Mouse (Mus musculus) liver, embryonic 12.5 days (tissue): ENCODE data around the gene Tnfaip1. TPM values are rescaled to one million over a fixed set of nuclear protein-coding genes. Genes with fewer than 3 reads are reported as not detected.
A peak's percentile ranks its signal among the peaks of the same experiment; 100 is the strongest.
"Not testable (repeated sequence)": the region's sequence is repeated elsewhere in the genome, so short reads cannot be mapped to it uniquely, and the experiment has no call there.

Experiments
- ATAC-seq: fragments of 200-750 bp; cut with Nextera tagmentation; 2 replicates; pipeline ENCODE4 v1.8.0; 2017; ENCODE audit warnings: moderate number of reproducible peaks, mild to moderate bottlenecking, moderate library complexity
- H3K27ac ChIP-seq: fragments of 300-500 bp; sonication (generic); 2 replicates; pipeline ENCODE4 v1.5.1; 2016; ENCODE audit warnings: mild to moderate bottlenecking
- H3K27me3 ChIP-seq: fragments of 300-500 bp; sonication (generic); replicated peaks from 2 replicates; pipeline ENCODE4 v1.6.1; 2016; ENCODE audit warnings: mild to moderate bottlenecking, moderate library complexity
- H3K36me3 ChIP-seq: fragments of 300-500 bp; sonication (generic); 2 replicates; pipeline ENCODE4 v1.6.1; 2016; ENCODE audit warnings: mild to moderate bottlenecking, moderate library complexity
- H3K4me1 ChIP-seq: fragments of 300-500 bp; sonication (generic); 2 replicates; pipeline ENCODE4 v1.6.1; 2016
- H3K4me2 ChIP-seq: fragments of 300-500 bp; sonication (generic); 2 replicates; pipeline ENCODE4 v1.6.1; 2016; ENCODE audit warnings: mild to moderate bottlenecking, moderate library complexity
- H3K4me3 ChIP-seq: fragments of 300-500 bp; sonication (generic); 2 replicates; pipeline ENCODE4 v1.5.1; 2016; ENCODE audit warnings: mild to moderate bottlenecking, moderate library complexity
- H3K9ac ChIP-seq: fragments of 300-500 bp; sonication (generic); 2 replicates; pipeline ENCODE4 v1.6.1; 2016; ENCODE audit warnings: mild to moderate bottlenecking, moderate library complexity
- H3K9me3 ChIP-seq: fragments of 300-500 bp; sonication (generic); replicated peaks from 2 replicates; pipeline ENCODE4 v1.6.1; 2016; ENCODE audit warnings: mild to moderate bottlenecking, moderate library complexity
- WGBS: fragments of 180-500 bp; shearing (Covaris S2); methylation state at CpG from one replicate; pipeline ENCODE4 v1.1.7; 2016; ENCODE audit not compliant: insufficient replicate concordance; 5-methylcytosine and 5-hydroxymethylcytosine counted together
- polyA plus RNA-seq: library from polyadenylated mRNA; unstranded; fragments of >200 nt; fragmentation: Nextera tagmentation; extraction: Ambion mirVana; gene quantifications from 2 replicates; pipeline ENCODE4 v1.2.1, GENCODE M21; 2016

The Tnfaip1 gene
- 22.3 and 22.6 TPM in 2 replicates for polyA plus RNA-seq

DNA sequence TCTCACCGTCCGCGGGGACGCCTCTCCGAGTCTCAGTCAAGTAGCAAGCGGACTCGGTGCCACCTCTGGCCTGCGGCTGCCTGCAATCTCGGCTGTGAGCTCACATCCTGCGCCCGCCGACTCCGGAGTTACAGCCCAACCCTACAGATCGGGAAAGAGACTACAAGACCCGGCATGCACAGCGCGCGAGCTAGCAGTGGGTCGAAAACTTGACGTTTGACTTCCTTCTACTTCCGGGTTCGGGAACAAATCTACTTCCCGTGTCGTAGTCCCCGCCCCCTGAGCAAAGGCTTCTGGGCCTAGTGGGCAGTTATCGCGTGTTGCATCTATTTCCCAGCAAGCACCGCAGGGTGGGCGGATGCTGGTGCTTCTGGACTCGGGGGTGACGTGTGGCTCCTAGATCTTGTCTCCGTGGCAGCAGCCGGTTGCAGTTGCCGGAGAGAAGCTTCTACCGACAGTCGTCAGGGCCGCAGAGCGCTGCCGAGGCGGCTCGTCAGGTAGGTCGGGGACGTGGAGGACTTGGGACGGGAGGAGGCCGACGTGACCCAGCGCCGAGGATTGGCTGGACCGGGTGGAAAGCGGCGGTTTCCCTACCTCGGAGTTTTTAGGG lies at the start of gene Tnfaip1, which contains the start of gene Ift20:
TSS of gene Tnfaip1 (minus strand) at position 253 of the 610 bp plus-strand sequence.
TSS of gene Ift20 (plus strand) at position 282 of the 610 bp plus-strand sequence.
- under 1% methylated on average over 52 of the region's 52 CpGs for WGBS

DNA sequence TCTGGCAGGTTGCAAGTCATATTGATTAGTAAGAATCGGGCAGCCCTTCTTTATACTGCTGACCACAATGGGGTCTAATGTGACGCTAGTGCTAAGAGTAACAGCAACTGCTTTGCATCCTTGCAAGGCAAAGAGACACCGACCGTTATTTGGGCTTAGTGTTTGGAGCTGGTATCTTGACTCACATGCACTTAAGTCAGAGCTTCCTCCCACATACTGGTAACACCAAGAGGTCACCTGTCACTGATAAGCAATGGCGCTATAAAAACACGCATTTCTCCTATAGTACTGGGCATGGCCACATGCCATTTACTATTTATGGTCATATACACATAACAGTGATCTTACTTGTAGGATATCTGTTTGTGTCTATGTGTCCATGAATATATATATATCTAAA lies 46.7 kb upstream of the Tnfaip1 start:
- H3K27ac ChIP-seq = no peak overlapping the region
- WGBS = 46% methylated on average over 6 of the region's 6 CpGs
- H3K9ac ChIP-seq = no peak overlapping the region
- peaks cover 43% of the 10 kb centered on the region for H3K36me3 ChIP-seq
- no peak for ATAC-seq
- peaks cover 9% of the 10 kb centered on the region for H3K4me1 ChIP-seq
- H3K9me3 ChIP-seq = no peaks in the 10 kb centered on the region
- no peaks in the 10 kb centered on the region for H3K27me3 ChIP-seq
- no peak overlapping the region for H3K4me3 ChIP-seq
- no peak overlapping the region for H3K4me2 ChIP-seq

More for the DNA sequence above, at the start of gene Tnfaip1, which contains the start of gene Ift20:
- H3K9ac ChIP-seq = peak within 1 kb of the TSS; percentile 88
- H3K36me3 ChIP-seq = peaks cover 29% of the 10 kb centered on the region
- H3K27me3 ChIP-seq = no peaks in the 10 kb centered on the region
- H3K4me2 ChIP-seq = peak within 1 kb of the TSS; percentile 83
- H3K4me1 ChIP-seq = peaks cover 35% of the 10 kb centered on the region
- ATAC-seq = peak; percentile 97
- peak within 1 kb of the TSS; percentile 89 for H3K27ac ChIP-seq
- peak within 1 kb of the TSS; percentile 81 for H3K4me3 ChIP-seq
- no peaks in the 10 kb centered on the region for H3K9me3 ChIP-seq

DNA sequence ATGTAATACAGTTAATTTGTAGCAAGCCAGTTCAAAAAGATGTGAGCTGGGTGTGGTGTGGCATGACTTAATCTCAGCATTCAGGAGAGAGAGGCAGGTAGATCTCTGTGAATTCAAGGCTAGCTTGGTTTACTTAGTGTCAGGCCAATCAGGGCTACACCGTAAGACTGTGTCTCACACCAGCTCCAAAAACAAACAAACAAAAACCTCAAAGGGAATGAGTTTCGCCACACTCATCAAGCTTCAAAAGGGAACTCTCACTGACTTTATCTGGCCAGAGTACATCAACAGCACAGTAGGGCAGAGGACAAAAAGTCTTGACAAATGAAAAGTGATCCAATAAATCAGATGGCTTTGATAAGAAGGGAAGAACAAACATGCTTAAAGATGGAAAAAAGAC lies 38.8 kb upstream of the Tnfaip1 start:
- H3K27me3 ChIP-seq = no peaks in the 10 kb centered on the region
- no peak overlapping the region for H3K4me3 ChIP-seq
- no peaks in the 10 kb centered on the region for H3K9me3 ChIP-seq
- H3K36me3 ChIP-seq = peaks cover 46% of the 10 kb centered on the region
- 0 out of 2 replicates have a peak, but pooled peaks cover 5% of the 10 kb centered on the region for H3K4me1 ChIP-seq
- WGBS = 70% methylated on average over 2 of the region's 2 CpGs
- no peak overlapping the region for H3K9ac ChIP-seq
- no peak overlapping the region; the same call in 1 of the 2 replicates for H3K27ac ChIP-seq
- no peak overlapping the region for H3K4me2 ChIP-seq
- peak; percentile 37; the same call in 1 of the 2 replicates for ATAC-seq

DNA sequence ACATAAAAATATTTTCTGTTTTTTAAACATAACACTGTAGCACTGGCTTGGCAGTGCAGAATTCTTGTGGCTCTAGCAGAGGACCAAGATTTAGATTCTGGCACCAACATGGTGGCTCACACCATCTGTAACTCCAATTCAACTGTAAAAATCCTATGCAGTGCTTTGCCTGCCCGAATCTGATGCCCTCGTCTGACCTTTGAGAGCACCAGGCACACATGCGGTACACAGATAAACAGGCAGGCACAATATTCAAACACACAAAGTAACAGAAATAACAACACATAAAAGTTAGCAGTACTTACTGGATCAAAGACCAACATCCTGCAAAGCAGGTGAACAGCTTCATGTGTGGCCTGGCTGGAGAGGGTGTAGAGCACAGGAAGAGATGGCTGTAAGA lies 38.4 kb upstream of the Tnfaip1 start:
- no peak for ATAC-seq
- no peak overlapping the region for H3K4me3 ChIP-seq
- peak overlapping the region; percentile 22; the same call in 1 of the 2 replicates for H3K27ac ChIP-seq
- no peaks in the 10 kb centered on the region for H3K9me3 ChIP-seq
- H3K9ac ChIP-seq = no peak overlapping the region
- H3K27me3 ChIP-seq = no peaks in the 10 kb centered on the region
- WGBS = 72% methylated on average over 3 of the region's 3 CpGs
- 0 out of 2 replicates have a peak, but pooled peaks cover 9% of the 10 kb centered on the region for H3K4me1 ChIP-seq
- H3K4me2 ChIP-seq = no peak overlapping the region
- H3K36me3 ChIP-seq = peaks cover 45% of the 10 kb centered on the region

DNA sequence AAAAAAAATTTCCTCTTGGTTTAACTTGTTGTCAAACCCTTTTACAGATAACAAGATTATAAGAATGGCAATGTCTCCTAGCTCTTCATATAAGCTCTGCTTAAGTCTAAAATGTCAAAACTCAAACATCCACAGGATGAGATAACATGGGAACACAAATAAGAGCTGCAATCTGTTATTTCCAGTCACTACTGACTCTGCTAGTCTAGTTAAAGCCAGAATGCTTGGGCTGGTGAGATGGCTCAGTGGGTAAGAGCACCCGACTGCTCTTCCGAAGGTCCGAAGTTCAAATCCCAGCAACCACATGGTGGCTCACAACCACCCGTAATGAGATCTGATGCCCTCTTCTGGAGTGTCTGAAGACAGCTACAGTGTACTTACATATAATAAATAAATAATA lies 37.9 kb upstream of the Tnfaip1 start:
- Histone ChIP-seq H3K36me3 (peaks cover 44% of the 10 kb centered on the region), H3K4me1 (peaks cover 14% of the 10 kb centered on the region; the same call in 1 of the 2 replicates)
- not testable (repeated sequence) for H3K27me3 ChIP-seq, H3K9ac ChIP-seq, H3K4me3 ChIP-seq, H3K4me2 ChIP-seq, H3K9me3 ChIP-seq, ATAC-seq, H3K27ac ChIP-seq
- WGBS = 83% methylated on average over 4 of the region's 4 CpGs

DNA sequence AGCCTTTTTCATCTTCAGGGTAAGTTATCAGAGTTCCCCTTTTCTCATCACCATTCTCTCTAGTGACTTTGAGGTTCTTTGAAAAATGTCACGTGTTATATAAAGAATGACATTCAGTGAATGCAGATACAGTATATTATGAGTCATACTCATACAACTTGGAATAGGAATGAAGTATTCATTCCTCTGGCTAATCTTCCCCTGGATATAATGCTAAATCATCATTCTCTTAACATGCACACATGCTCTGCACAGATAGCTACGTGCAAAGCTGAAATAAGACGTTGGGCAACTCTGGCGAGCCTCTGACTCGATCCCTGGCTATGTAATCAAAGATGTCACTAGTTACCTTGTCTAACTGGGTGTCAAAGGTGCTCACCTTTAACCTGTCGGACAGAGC lies 35.7 kb upstream of the Tnfaip1 start:
- H3K27ac ChIP-seq = no peak overlapping the region
- H3K27me3 ChIP-seq = no peaks in the 10 kb centered on the region
- WGBS = 57% methylated on average over 6 of the region's 6 CpGs
- no peak overlapping the region for H3K9ac ChIP-seq
- no peaks in the 10 kb centered on the region for H3K9me3 ChIP-seq
- no peak for ATAC-seq
- H3K4me2 ChIP-seq = no peak overlapping the region
- peaks cover 38% of the 10 kb centered on the region for H3K36me3 ChIP-seq
- H3K4me1 ChIP-seq = peaks cover 16% of the 10 kb centered on the region; the same call in 1 of the 2 replicates
- no peak overlapping the region for H3K4me3 ChIP-seq

DNA sequence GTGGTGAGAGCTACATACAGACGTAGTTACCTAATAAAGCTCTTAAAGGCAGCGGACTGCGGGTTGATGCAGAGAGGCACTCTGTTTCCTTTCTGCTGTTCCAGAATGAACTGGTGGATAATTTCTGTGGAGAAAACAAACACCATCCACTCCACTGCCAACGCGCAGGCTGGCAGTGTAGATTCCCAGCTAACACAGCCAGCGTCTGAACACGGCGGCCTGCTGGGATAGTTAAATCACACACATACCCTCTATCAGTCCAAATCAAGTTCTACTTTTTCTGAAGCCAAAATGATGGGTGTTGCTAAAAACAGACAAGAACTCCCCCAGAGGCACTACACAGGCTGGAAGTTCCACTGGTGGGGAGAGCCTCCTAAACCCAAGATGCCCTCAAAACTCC lies 35.3 kb upstream of the Tnfaip1 start:
- ATAC-seq = no peak
- peaks cover 21% of the 10 kb centered on the region; the same call in 1 of the 2 replicates for H3K4me1 ChIP-seq
- H3K27ac ChIP-seq = no peak overlapping the region
- no peaks in the 10 kb centered on the region for H3K27me3 ChIP-seq
- peaks cover 37% of the 10 kb centered on the region for H3K36me3 ChIP-seq
- no peaks in the 10 kb centered on the region for H3K9me3 ChIP-seq
- H3K4me3 ChIP-seq = no peak overlapping the region
- H3K4me2 ChIP-seq = no peak overlapping the region
- 87% methylated on average over 8 of the region's 8 CpGs for WGBS
- H3K9ac ChIP-seq = no peak overlapping the region

DNA sequence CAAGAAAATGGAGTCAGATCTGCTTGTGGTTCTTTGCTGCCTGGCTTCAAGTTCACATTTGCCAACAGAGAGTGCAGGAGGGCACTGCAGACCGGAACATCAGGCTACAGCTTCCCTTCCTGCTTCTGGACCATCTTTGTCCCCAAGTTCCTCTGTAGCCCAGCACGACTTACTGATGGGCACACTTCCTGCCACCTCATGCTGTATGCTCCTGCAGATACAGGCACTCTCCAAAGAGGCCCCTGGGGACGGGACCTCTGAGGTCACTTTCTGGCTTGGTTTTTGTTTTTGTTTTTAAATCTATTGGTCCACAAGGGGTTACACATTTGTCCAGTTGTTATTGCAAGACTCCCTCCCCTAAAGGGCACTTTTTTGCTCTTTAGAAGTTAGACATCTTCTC lies 33.7 kb upstream of the Tnfaip1 start:
- Histone ChIP-seq H3K4me1 (peaks cover 23% of the 10 kb centered on the region; the same call in 1 of the 2 replicates), H3K27me3 (no peaks in the 10 kb centered on the region), H3K4me3 (no peak overlapping the region), H3K27ac (peak overlapping the region; percentile 64), H3K9me3 (no peaks in the 10 kb centered on the region), H3K36me3 (peaks cover 40% of the 10 kb centered on the region), H3K4me2 (no peak overlapping the region), H3K9ac (no peak overlapping the region)
- 30% methylated on average over 3 of the region's 3 CpGs for WGBS
- no peak for ATAC-seq

DNA sequence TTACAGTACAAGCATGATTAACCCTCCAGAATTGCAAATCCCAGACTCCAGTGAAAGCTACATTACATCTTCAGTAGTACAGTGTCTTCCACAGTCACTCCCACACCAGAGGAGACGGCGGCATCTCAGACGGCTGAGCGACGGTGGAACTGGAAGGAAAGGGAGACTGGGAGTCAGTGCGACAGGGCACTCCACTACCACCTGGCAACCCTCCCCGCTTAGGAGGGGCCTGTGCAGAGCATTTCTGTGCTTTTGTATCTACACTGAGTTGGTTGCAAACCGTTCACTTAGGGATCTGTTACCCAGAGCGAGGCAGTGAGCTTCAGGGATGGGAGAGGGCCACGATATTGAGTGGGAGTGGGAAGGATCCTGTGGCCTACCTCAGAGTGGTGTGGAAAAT lies 32.7 kb upstream of the Tnfaip1 start:
- ATAC-seq = no peak
- no peaks in the 10 kb centered on the region for H3K27me3 ChIP-seq

DNA sequence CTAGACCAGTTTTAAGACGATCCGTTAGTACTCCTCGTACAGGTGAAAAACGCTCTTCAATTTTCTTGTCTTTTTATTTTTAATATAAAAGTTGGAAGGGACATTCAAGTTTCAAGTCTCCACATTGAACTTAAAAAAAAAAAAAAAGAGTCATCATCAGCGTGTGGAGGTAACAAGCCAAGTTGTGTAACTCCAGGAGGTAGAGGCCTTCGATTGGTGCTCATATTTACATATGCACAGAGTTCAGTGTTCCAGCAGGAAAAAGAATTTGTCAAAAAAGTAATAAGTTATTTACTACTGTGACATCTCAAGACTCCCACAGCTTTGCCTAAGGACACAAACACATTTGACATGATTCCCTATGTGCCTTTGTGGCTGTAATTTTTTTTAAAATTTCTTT lies 31.5 kb upstream of the Tnfaip1 start:
- no peaks in the 10 kb centered on the region for H3K27me3 ChIP-seq
- H3K4me1 ChIP-seq = peaks cover 20% of the 10 kb centered on the region; the same call in 1 of the 2 replicates
- H3K27ac ChIP-seq = no peak overlapping the region
- WGBS = 80% methylated on average over 6 of the region's 6 CpGs
- ATAC-seq = no peak
- H3K4me3 ChIP-seq = no peak overlapping the region
- H3K36me3 ChIP-seq = peaks cover 29% of the 10 kb centered on the region
- no peaks in the 10 kb centered on the region for H3K9me3 ChIP-seq
- H3K9ac ChIP-seq = no peak overlapping the region
- H3K4me2 ChIP-seq = no peak overlapping the region

More for the DNA sequence above, 32.7 kb upstream of the Tnfaip1 start:
- no peak overlapping the region for H3K4me2 ChIP-seq
- H3K9me3 ChIP-seq = no peaks in the 10 kb centered on the region
- no peak overlapping the region for H3K4me3 ChIP-seq
- WGBS = 87% methylated on average over 10 of the region's 10 CpGs
- H3K36me3 ChIP-seq = peaks cover 35% of the 10 kb centered on the region
- no peak overlapping the region for H3K27ac ChIP-seq
- no peak overlapping the region for H3K9ac ChIP-seq
- peaks cover 20% of the 10 kb centered on the region; the same call in 1 of the 2 replicates for H3K4me1 ChIP-seq

DNA sequence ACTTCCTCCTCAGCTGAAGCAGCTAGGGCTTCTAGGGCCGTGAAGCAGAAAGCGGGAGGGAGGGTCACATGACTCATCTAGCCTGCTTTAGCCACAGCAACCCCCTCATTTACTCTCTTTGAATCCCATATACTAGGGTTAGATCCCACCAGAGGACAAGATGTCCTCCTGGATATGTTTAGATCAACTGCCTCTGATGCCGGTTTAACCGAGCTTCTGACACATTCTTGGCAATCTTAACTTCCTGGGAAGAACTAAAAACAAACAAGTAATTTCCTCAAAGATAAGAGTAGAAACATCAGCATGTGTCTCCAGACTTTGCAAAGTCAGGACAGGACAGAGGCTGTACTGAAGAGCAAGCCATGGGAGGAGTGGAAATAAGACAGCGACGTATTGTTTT lies 30.6 kb upstream of the Tnfaip1 start:
- Histone ChIP-seq H3K27me3 (no peaks in the 10 kb centered on the region), H3K9me3 (no peaks in the 10 kb centered on the region), H3K4me3 (no peak overlapping the region), H3K4me1 (peaks cover 20% of the 10 kb centered on the region; the same call in 1 of the 2 replicates), H3K36me3 (peaks cover 20% of the 10 kb centered on the region), H3K9ac (no peak overlapping the region), H3K4me2 (no peak overlapping the region), H3K27ac (no peak overlapping the region; the same call in 1 of the 2 replicates)
- no peak for ATAC-seq
- 35% methylated on average over 6 of the region's 6 CpGs for WGBS

DNA sequence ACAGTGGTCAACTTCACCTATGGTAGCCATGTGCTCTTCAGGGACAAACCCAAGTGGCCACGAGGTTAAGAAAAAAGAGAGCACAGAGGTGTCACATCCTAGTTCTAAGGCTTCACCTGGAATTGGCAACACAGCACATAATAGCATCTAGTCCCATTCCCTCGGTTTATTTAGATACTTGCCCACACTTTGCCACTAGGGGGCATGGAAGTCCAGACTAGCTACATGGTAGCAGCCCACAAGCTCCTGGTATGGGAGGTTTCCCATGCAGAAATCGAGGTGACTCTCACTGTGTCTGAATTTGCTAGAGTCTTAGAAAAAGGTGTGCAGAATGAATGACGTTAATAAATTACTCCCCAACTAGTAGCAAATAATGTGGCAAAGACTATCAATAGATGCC lies 24.3 kb upstream of the Tnfaip1 start:
- H3K4me2 ChIP-seq = no peak overlapping the region
- H3K9ac ChIP-seq = no peak overlapping the region
- peak; percentile 27; the same call in 1 of the 2 replicates for ATAC-seq
- peaks cover 2% of the 10 kb centered on the region for H3K36me3 ChIP-seq
- peaks cover 10% of the 10 kb centered on the region for H3K4me1 ChIP-seq
- WGBS = 9% methylated on average over 4 of the region's 4 CpGs
- no peaks in the 10 kb centered on the region for H3K9me3 ChIP-seq
- H3K4me3 ChIP-seq = no peak overlapping the region
- no peak overlapping the region for H3K27ac ChIP-seq
- no peaks in the 10 kb centered on the region for H3K27me3 ChIP-seq
